In the genomic region with DNA sequence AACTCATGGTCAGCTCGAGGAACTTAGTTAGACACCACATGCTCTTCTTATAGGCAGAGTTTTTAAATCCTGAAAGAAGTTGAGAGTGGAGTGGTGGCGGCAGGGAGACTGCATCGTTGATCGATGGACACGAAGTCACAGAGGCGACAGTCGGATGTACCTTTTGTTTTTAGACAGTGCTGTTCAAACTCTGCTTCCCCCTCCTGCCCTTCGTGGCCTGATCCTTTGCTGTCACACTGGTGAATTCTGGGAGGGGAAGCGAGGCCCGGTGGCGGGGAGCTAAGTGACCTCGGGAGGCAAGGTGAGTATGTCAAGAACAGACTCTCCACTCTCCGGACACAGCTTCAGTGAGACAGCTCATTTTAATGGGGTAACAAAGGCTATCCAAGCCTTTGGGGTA, we compare ENCODE assay signal across 35 mouse cellular contexts.
"Had no signal": no experiment of that assay in that cellular context is flagged by ENCODE, and none has a peak within 500 bp of the region (broad histone marks: within the 10 kb centered on the region; RNA-seq: fewer than 3 reads in every experiment).

No protein-coding gene starts in this region.

- H3K9me3 ChIP-seq: heart, embryonic 12.5 days; heart, embryonic 13.5 days; heart, embryonic 15.5 days; hindbrain, embryonic 10.5 days; hindbrain, embryonic 12.5 days; hindbrain, embryonic 13.5 days; hindbrain, embryonic 15.5 days; intestine, embryonic 15.5 days; kidney, embryonic 15.5 days had no signal

- H3K27ac ChIP-seq: heart, embryonic 13.5 days; heart, embryonic 15.5 days; hindbrain, embryonic 10.5 days; hindbrain, embryonic 12.5 days; hindbrain, embryonic 13.5 days; hindbrain, embryonic 14.5 days; hindbrain, embryonic 15.5 days; hindbrain, postnatal 0 days; intestine, embryonic 15.5 days; kidney, embryonic 15.5 days; kidney, postnatal 0 days; layer of hippocampus, adult 2 months; left cerebral cortex, adult 2 months had no signal

- H3K4me3 ChIP-seq: heart, embryonic 12.5 days; heart, embryonic 13.5 days; heart, embryonic 15.5 days; hindbrain, embryonic 10.5 days; hindbrain, embryonic 12.5 days; hindbrain, embryonic 13.5 days; hindbrain, embryonic 15.5 days; intestine, embryonic 15.5 days; kidney, embryonic 15.5 days; layer of hippocampus, adult 2 months; left cerebral cortex, adult 2 months had no signal

- H3K36me3 ChIP-seq: heart, embryonic 12.5 days; heart, embryonic 13.5 days; heart, embryonic 15.5 days; hindbrain, embryonic 10.5 days; hindbrain, embryonic 12.5 days; hindbrain, embryonic 13.5 days; hindbrain, embryonic 15.5 days; intestine, embryonic 15.5 days; kidney, embryonic 15.5 days had no signal

- H3K4me1 ChIP-seq: heart, embryonic 13.5 days; heart, embryonic 15.5 days; hindbrain, embryonic 13.5 days; hindbrain, embryonic 15.5 days; intestine, embryonic 15.5 days had no signal

- H3K4me2 ChIP-seq: heart, embryonic 11.5 days; heart, embryonic 12.5 days; heart, embryonic 13.5 days; heart, embryonic 15.5 days; hindbrain, embryonic 12.5 days; hindbrain, embryonic 13.5 days; hindbrain, embryonic 14.5 days; hindbrain, embryonic 15.5 days; intestine, embryonic 15.5 days; kidney, embryonic 15.5 days had no signal

- H3K27me3 ChIP-seq: heart, embryonic 12.5 days; heart, embryonic 13.5 days; heart, embryonic 15.5 days; hindbrain, embryonic 13.5 days; hindbrain, embryonic 15.5 days; intestine, embryonic 15.5 days; kidney, embryonic 15.5 days had no signal

- ATAC-seq: hindbrain, embryonic 16.5 days; hindbrain, postnatal 0 days; inflammation-experienced regulatory T-cells, adult 6 months; intestine, embryonic 15.5 days; intestine, embryonic 16.5 days; intestine, postnatal 0 days had no signal

- H3K9ac ChIP-seq: heart, embryonic 12.5 days; heart, embryonic 13.5 days; heart, embryonic 15.5 days; hindbrain, embryonic 12.5 days; hindbrain, embryonic 13.5 days; hindbrain, embryonic 14.5 days; hindbrain, embryonic 15.5 days; intestine, embryonic 15.5 days; kidney, embryonic 15.5 days had no signal

- DNase-seq: heart, postnatal 10 days; heart, postnatal 14 days; heart, postnatal 36 days; heart, postnatal 4 days; kidney, adult 11 months; kidney, adult 18-20 months; kidney, adult 2 months; kidney, adult 8-10 months; kidney, adult 9 months; kidney, postnatal 10 days; kidney, postnatal 14 days; kidney, postnatal 25 days; kidney, postnatal 36 days; kidney, postnatal 4 days; layer of hippocampus, adult 9-11 months; layer of hippocampus, postnatal 36 days had no signal
